Mouse (Mus musculus) layer of hippocampus, postnatal 14 days (tissue): ENCODE results near the gene Slc35g1. TPM values are rescaled to one million over a fixed set of nuclear protein-coding genes. Genes with fewer than 3 reads are reported as not detected.

ENCODE experiments used
- total RNA-seq, 2 experiments: library from RNA; stranded (reverse); gene quantifications; 2 replicates each; pipeline ENCODE4 v1.2.3; 2021

Gene Slc35g1
- total RNA-seq, 2 experiments from 2014 or later: 3.3 to 3.8 TPM

Other genes with a start within 250 kb of the Slc35g1 start
- 10 to 100 TPM; 16.4 to 18.1 TPM for gene Fra10ac1, start 171.8 kb upstream of the Slc35g1 start, total RNA-seq
- 100 to 1,000 TPM; 155 to 168 TPM for gene Lgi1, start 131.4 kb upstream of the Slc35g1 start, total RNA-seq
- gene Plce1, start 85.1 kb downstream of the Slc35g1 start, total RNA-seq: 10 to 100 TPM; 13.4 to 14.3 TPM